Mouse (Mus musculus) brain, embryonic 14.5 days (tissue): Measurements from ENCODE around the gene Zfp94. TPM values are rescaled to one million over a fixed set of nuclear protein-coding genes. Genes with fewer than 3 reads are reported as not detected.

Experiments
- DNase-seq: peaks from one replicate; pipeline ENCODE4 v3.0.0-alpha.2; 2011; ENCODE audit warnings: low read depth
- CTCF ChIP-seq: fragments of 200-500 bp; IDR thresholded peaks from 2 replicates; pipeline ENCODE4 v1.5.1; 2012; ENCODE audit warnings: inconsistent platforms, mild to moderate bottlenecking, moderate library complexity, borderline replicate concordance; ENCODE audit not compliant: insufficient read depth, insufficient read length; ENCODE audit errors: extremely low read depth
- POLR2A ChIP-seq: fragments of 200-500 bp; IDR thresholded peaks from 2 replicates; pipeline ENCODE4 v1.6.1; 2012; ENCODE audit warnings: mild to moderate bottlenecking, inconsistent platforms, borderline replicate concordance; ENCODE audit not compliant: poor library complexity, insufficient read depth, insufficient read length, severe bottlenecking; ENCODE audit errors: extremely low read depth
- polyA plus RNA-seq: library from polyadenylated mRNA; depleted of rRNA; stranded (reverse); fragments of >200 nt; gene quantifications from 2 replicates; pipeline ENCODE4 v1.2.3, GENCODE M21; 2012; rRNA removed

Zfp94 gene
- polyA plus RNA-seq, 1 experiment: 19.3 TPM

GRCm38 (mm10) chr7:24268176-24269155, 48.0 kb downstream of the Zfp94 start:
- TF ChIP-seq POLR2A (no peak), CTCF (no peak)
- peak; percentile 35 for DNase-seq

DNA sequence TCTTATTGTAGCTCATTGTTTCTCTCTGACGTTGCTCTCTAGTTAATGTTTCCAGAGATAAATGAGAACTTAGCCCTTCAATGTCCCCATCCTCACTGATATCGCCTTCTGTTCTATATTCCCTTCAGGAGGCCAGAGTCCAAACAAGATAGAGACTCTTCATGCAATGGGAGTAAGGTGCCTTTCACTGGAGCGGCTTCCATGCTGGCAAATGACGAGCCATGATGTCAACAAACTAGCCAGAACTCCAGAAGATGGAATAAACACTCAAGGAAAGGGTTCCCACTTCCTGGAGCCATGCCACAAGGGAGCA, 56.5 kb downstream of the Zfp94 start:
- no peak for DNase-seq
- no peak for TF ChIP-seq CTCF
- TF ChIP-seq POLR2A: no peak

GRCm38 (mm10) chr7:24259306-24259999, 57.0 kb downstream of the Zfp94 start:
- TF ChIP-seq POLR2A (no peak), CTCF (no peak)
- DNase-seq: no peak

- peak; percentile 97 for DNase-seq
- TF ChIP-seq CTCF (no peak), POLR2A (peak; percentile 51; the same call in 1 of the 2 replicates)
Observed at GRCm38 (mm10) chr7:24254633-24255474, 61.6 kb downstream of the Zfp94 start, which contains the start of gene Zfp108. TSS of gene Zfp108 (plus strand) at chr7:24254794.

DNA sequence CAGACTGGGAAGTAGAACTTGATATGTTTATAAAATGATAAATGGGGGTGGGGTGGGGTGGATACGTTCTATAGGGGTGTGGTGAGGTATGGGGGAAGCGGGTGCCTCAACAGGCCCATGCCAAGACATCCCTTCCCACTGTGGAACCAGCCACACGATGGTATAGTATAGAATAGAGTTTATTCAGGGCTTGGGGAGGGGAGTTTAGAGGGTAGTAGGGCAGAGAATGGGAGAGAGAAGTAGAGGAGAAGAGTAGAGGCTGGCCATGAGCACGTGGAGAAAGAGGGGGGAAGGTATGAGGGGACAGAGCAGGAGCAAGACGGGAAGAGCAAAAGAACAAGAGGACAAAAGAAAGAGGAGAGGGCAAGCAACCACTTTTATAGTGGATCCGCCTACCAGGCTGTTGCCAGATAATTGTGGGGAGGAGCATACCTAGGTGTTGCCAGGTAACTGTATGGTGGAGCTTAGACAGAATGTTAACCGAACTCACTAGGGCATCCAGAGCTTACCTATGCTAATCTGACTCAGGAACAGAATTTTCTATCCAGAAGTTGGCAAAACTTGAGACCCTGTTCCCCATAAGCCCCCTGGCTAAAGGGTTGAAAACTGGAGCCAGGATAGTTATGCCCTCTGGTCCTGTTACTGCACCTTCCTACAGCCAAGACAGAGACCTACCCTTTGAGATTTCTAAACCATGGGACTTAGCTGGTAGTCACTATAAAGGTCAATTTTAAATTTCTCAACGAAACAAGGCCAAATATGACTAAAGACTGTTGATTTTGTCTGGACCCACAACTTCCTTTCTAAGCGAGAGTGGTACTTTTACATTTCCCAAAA, 62.5 kb downstream of the Zfp94 start:
- TF ChIP-seq CTCF (no peak), POLR2A (no peak)
- no peak for DNase-seq

Other genes with a start within 250 kb of the Zfp94 start
- 35.8 and 39.9 TPM in 2 replicates for gene Zfp180, start 234.7 kb downstream of the Zfp94 start, polyA plus RNA-seq
- 5.7 and 6.0 TPM in 2 replicates for gene Zfp112, start 204.4 kb downstream of the Zfp94 start, polyA plus RNA-seq
- gene Zfp235, start 182.5 kb downstream of the Zfp94 start, polyA plus RNA-seq: 16.3 and 18.2 TPM in 2 replicates
- gene Zfp114, start 141.6 kb downstream of the Zfp94 start, polyA plus RNA-seq: 2.1 and 2.5 TPM in 2 replicates
- gene Zfp111, start 105.2 kb downstream of the Zfp94 start, polyA plus RNA-seq: 4.7 and 4.8 TPM in 2 replicates
- 3.3 and 3.5 TPM in 2 replicates for gene Zfp109, start 79.1 kb downstream of the Zfp94 start, polyA plus RNA-seq
- 4.0 and 4.4 TPM in 2 replicates for gene Zfp108, start 61.9 kb downstream of the Zfp94 start, polyA plus RNA-seq
- 6.9 and 7.4 TPM in 2 replicates for gene Zfp93, start 46.2 kb downstream of the Zfp94 start, polyA plus RNA-seq
- gene Zfp61, start 15.4 kb downstream of the Zfp94 start, polyA plus RNA-seq: 33.9 and 39.2 TPM in 2 replicates
- 0.19 and 0.23 TPM in 2 replicates for gene Tescl, start 17.3 kb upstream of the Zfp94 start, polyA plus RNA-seq
- gene Lypd5, start 32.5 kb upstream of the Zfp94 start, polyA plus RNA-seq: 0.07 and 0.11 TPM in 2 replicates
- gene Kcnn4, start 53.6 kb upstream of the Zfp94 start, polyA plus RNA-seq: 0.76 and 1.4 TPM in 2 replicates
- 66.2 and 69.6 TPM in 2 replicates for gene Smg9, start 83.0 kb upstream of the Zfp94 start, polyA plus RNA-seq
- gene Irgc1, start 135.6 kb upstream of the Zfp94 start, polyA plus RNA-seq: 0.05 TPM in 1 of 2 replicates, not detected in the other
- 1.4 and 2.1 TPM in 2 replicates for gene Plaur, start 145.8 kb upstream of the Zfp94 start, polyA plus RNA-seq
- 178 and 268 TPM in 2 replicates for gene Cadm4, start 165.4 kb upstream of the Zfp94 start, polyA plus RNA-seq
- 269 and 420 TPM in 2 replicates for gene Zfp428, start 190.3 kb upstream of the Zfp94 start, polyA plus RNA-seq
- not detected in 2 replicates for gene AC161166.1, start 195.8 kb upstream of the Zfp94 start, polyA plus RNA-seq
- 55.4 and 66.4 TPM in 2 replicates for gene Irgq, start 214.0 kb upstream of the Zfp94 start, polyA plus RNA-seq
- gene Pinlyp, start 229.5 kb upstream of the Zfp94 start, polyA plus RNA-seq: 0.21 and 0.34 TPM in 2 replicates
- 71.6 and 84.1 TPM in 2 replicates for gene Xrcc1, start 229.6 kb upstream of the Zfp94 start, polyA plus RNA-seq